Mouse (Mus musculus): ENCODE data around the gene Blnk. TPM values are rescaled to one million over a fixed set of nuclear protein-coding genes. Genes with fewer than 3 reads are reported as not detected.

Blnk gene
- 1 to 10 TPM; 5.1 to 5.4 TPM for total RNA-seq (2021)
- long read RNA-seq, experiment 1, transcript Blnk-201 (17 exons, 2,097 nt), result major isoform, 9 of 9 reads
- long read RNA-seq, experiment 1, partial matches to known transcripts, result 0 of 9 reads
- long read RNA-seq, experiment 1, other reads (novel, unspliced or antisense), result 0 of 9 reads
- long read RNA-seq, experiment 2, partial matches to known transcripts, result 1 of 4 reads
- long read RNA-seq, experiment 2, other reads (novel, unspliced or antisense), result 0 of 4 reads

DNA sequence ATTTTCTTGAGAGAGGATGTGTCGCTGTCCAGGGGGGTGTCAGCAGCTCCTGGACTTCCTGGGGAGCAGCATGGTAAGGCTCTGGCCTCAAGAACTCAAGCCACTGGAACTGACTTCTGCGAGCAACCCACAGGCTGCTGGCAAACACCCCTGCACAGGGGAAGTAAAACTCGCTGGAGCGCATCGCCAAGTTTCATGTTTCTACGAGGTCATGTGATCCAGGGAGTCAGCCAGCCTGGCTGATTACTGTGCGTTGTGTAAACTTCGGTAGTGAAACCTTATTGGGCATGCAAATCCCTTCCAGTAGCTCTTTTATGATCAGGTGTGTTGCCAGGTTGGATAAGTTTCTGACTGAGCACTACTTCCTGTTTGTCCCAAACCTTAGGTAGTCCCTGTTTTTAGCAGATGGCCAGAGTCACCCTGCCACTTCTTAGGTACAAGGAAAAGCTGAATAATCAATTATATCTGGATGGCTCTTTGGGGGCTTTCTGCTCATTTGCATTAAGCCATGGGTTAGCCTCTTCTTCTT is at the start of gene Blnk:
Gene Blnk, minus strand, starts transcription at position 479 of the 529 bp plus-strand sequence.
- DNase-seq (ENCODE audit: low spot score in 2 of 2), result peak; percentile 66 to 76
- intact Hi-C loops (cut with DNase I), result no loop called here

GRCm38 (mm10) chr19:41039110-41039509 is 44.8 kb upstream of the Blnk start:
- DNase-seq (ENCODE audit: low spot score in 2 of 2), result no peak
- intact Hi-C loops (cut with DNase I), result no loop called here

- DNase-seq (ENCODE audit: low spot score in 2 of 2), result no peak
- intact Hi-C loops (cut with DNase I), result no loop called here
Observed at GRCm38 (mm10) chr19:41035809-41036551, 41.6 kb upstream of the Blnk start.

GRCm38 (mm10) chr19:41031869-41032268 is 37.5 kb upstream of the Blnk start:
- intact Hi-C loops (cut with DNase I), result no loop called here
- DNase-seq (ENCODE audit: low spot score in 2 of 2), result no peak

DNA sequence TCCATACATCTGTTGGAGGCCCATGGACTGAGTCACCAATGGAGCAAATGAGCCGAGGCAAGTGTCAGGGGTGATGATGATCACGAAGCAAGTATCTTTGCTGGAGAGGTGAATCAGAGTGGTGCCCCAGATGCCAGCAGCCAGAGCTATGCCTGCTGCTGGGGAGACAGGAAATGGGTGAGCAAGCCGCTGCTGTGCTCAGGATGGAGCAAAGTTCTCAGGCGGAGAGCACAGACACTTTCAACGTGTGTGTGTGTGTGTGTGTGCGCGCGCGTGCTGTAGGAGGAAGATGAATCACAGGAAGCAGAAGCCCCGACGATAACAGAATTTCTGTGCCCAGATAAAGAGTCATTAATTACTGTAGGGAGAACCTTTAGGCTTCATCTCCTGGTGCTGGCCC is 36.7 kb upstream of the Blnk start:
- intact Hi-C loops (cut with DNase I), result no loop called here
- no peak for DNase-seq (ENCODE audit: low spot score in 2 of 2)

DNA sequence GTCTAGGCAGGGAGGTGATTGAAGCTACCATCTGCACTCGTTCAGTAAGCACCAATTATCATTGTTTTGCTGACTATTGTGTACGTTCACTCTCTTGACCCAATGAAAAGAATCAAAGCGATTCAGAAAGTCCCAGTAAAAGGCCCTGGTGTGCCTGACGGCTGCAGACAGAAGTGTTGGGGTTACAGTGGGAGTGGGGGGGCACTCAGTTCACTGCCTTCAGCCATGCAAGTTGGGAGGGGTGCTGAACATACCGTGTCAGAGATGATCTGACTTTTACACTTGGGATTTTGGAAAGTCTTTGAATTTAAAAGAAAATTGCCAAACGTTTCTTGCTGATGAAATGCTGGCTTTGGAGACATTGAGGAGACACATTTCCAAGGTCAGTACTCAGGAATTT is 35.8 kb upstream of the Blnk start:
- DNase-seq (ENCODE audit: low spot score in 2 of 2), result no peak
- intact Hi-C loops (cut with DNase I), result no loop called here

GRCm38 (mm10) chr19:41029219-41029618 is 34.9 kb upstream of the Blnk start, which contains the start of gene Dntt:
Gene Dntt (plus strand): TSS chr19:41029275.
- intact Hi-C loops (cut with DNase I), result no loop called here
- DNase-seq (ENCODE audit: low spot score in 2 of 2), result no peak

GRCm38 (mm10) chr19:41027601-41028000 is 33.3 kb upstream of the Blnk start:
- intact Hi-C loops (cut with DNase I), result no loop called here
- no peak for DNase-seq (ENCODE audit: low spot score in 2 of 2)

- intact Hi-C loops (cut with DNase I), result no loop called here
- DNase-seq (ENCODE audit: low spot score in 2 of 2), result no peak
Observed at GRCm38 (mm10) chr19:41027024-41027423, 32.7 kb upstream of the Blnk start.

GRCm38 (mm10) chr19:41026551-41026950 is 32.2 kb upstream of the Blnk start:
- intact Hi-C loops (cut with DNase I), result no loop called here
- no peak for DNase-seq (ENCODE audit: low spot score in 2 of 2)

- intact Hi-C loops (cut with DNase I), result no loop called here
- DNase-seq (ENCODE audit: low spot score in 2 of 2), result peak; percentile 48 to 81
Observed at GRCm38 (mm10) chr19:41022244-41022643, 27.9 kb upstream of the Blnk start.

GRCm38 (mm10) chr19:41020537-41020936 is 26.2 kb upstream of the Blnk start:
- no peak for DNase-seq (ENCODE audit: low spot score in 2 of 2)
- intact Hi-C loops (cut with DNase I), result no loop called here

- DNase-seq (ENCODE audit: low spot score in 2 of 2), result no peak
- intact Hi-C loops (cut with DNase I), result loop anchor here (5.0 to 10.0 kb wide), 3 partner anchors 184 to 434 kb away; partner anchors contain the start of genes Aldh18a1, Cc2d2b and Ccnj
Observed at GRCm38 (mm10) chr19:41019164-41019675, 24.9 kb upstream of the Blnk start.

GRCm38 (mm10) chr19:41015951-41016716 is 21.8 kb upstream of the Blnk start:
- peak; percentile 74 to 79 for DNase-seq (ENCODE audit: low spot score in 2 of 2)

GRCm38 (mm10) chr19:41014003-41014402 is 19.7 kb upstream of the Blnk start:
- intact Hi-C loops (cut with DNase I), result loop anchor here (10.0 kb wide), 2 partner anchors 179 to 429 kb away; partner anchors contain the start of genes Aldh18a1 and Ccnj
- peak; percentile 55 to 69 for DNase-seq (ENCODE audit: low spot score in 2 of 2)

More at GRCm38 (mm10) chr19:41015951-41016716, 21.8 kb upstream of the Blnk start:
- intact Hi-C loops (cut with DNase I), result loop anchor here (1.0 to 10.0 kb wide), 4 partner anchors 53 to 431 kb away; partner anchors contain the start of genes Aldh18a1, Cc2d2b and Ccnj

DNA sequence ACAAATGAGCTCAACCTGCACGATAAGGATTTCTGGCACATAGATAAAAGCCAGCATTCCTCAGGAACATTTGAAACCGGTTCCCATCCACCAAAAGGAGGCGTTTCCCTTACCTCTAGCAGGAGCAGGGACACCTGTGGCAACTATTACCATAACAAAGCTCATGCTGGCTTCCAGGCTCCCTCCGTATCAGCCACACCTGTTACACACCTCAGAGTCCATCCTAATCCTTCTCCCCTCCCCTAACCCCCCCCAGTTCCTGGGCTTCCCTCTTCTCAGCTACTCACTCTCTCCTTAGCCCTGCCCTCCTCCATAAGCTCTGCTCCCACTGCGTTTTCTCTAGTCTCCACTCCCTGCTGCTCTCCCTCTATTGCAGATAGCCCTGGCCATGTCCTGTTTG is 19.3 kb upstream of the Blnk start:
- intact Hi-C loops (cut with DNase I), result loop anchor here (10.0 kb wide), 2 partner anchors 179 to 429 kb away; partner anchors contain the start of genes Aldh18a1 and Ccnj
- no peak for DNase-seq (ENCODE audit: low spot score in 2 of 2)

DNA sequence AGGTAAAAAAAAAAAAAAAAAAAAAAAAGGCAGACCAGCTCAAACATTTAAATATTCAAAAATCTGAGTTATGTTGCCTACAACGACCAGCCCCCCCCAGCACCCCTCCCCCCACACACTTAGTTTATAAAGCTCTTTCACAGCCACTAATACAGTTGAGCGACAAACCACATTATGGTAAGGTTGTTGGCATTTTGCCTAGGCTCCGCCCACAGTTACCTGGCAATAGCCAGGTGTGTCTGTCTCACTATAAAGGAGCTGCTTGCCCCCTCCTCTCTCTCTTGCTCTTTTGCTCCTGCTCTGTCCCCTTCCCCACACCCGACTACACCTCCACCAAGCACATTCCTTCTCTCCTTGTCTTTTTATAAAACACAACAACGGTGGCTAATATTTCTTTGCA is 17.3 kb upstream of the Blnk start:
- intact Hi-C loops (cut with DNase I), result loop anchor here (10.0 kb wide), 2 partner anchors 177 to 427 kb away; partner anchors contain the start of genes Aldh18a1 and Ccnj
- DNase-seq (ENCODE audit: low spot score in 2 of 2), result no peak

GRCm38 (mm10) chr19:41008674-41009395 is 14.5 kb upstream of the Blnk start:
- no peak for DNase-seq (ENCODE audit: low spot score in 2 of 2)
- intact Hi-C loops (cut with DNase I), result no loop called here

DNA sequence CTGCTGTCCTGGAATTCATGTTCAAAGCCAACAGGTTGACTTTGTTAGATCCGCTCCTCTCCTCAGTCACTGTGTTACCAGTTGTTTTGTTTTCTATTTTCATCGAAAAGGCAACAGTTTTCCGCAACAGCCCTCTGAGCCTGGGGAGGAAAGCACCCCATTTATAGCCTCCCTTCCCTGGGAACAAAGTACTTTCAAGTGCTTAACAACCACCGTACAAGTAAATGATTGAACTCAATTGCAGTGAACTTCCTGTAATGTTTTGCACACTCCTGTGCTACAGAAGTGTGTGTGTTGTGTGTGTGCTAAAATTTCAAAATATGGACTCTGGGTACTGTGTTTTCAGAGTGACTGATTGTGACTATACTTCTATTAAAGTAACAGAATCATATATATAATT is 13.4 kb upstream of the Blnk start:
- no peak for DNase-seq (ENCODE audit: low spot score in 2 of 2)
- intact Hi-C loops (cut with DNase I), result no loop called here

Measured in left cerebral cortex, postnatal 14 days (tissue).